Mouse (Mus musculus): ENCODE data around the gene Plcxd1. TPM values are rescaled to one million over a fixed set of nuclear protein-coding genes. Genes with fewer than 3 reads are reported as not detected.
A peak's percentile ranks its signal among the peaks of the same experiment; 100 is the strongest.

Gene Plcxd1
- polyA plus RNA-seq, 1 experiment from 2014 or later = 12.8 TPM

- H3K4me3 ChIP-seq (ENCODE audit: low read depth, low read length) = no peak overlapping the region
Observed at GRCm38 (mm10) chr5:110091546-110091945, 8.2 kb upstream of the Plcxd1 start.

DNA sequence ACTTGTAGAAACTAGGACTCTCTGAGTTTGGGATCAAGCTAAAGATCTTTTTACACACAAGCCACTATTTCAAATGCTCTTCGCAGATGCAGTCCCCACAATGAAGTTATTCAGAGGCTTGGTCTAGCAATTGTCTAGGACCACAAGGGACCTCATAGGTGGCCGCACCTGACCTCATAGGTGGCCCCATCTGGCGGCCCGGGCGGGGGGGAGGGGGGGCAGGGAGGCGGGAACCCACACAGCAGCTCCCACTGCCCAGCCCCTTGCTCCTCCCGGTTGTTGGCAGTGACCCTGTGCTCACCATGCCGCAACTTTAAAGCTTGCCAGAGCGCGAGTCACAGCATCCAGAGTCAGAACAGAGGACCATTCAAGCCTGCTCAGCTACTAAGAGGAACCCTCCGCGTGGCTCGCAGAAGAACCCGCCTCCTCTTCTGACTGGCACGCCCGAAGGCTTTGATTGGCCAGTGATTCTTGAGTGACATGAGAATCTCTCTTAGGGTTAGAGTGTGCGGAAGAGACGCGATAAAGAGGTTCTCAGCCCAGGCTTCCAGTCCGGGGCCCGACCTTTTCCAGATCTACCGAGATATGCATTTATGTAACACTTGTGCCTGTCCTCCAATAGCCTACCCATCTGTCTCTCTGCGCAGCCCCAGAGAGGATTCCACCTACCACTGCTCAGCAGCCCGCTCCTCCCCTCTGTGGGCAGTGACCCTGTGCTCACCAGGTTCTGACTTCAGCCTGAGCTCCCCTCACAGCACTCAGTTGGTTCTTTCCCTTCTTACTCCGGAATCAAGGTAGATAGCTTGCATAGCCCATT is 5.5 kb upstream of the Plcxd1 start, which contains the start of gene Gm35315:
TSS of gene Gm35315 (minus strand) at position 391 of the 817 bp plus-strand sequence.
- WGBS = 2% methylated on average over 25 of the region's 25 CpGs
- no peaks in the 10 kb centered on the region for H3K9me3 ChIP-seq (ENCODE audit: control insufficient read depth, low read length)
- H3K4me2 ChIP-seq (replicated peaks; ENCODE audit: low read depth) = peak within 1 kb of the TSS; percentile 80
- no peaks in the 10 kb centered on the region for H3K4me1 ChIP-seq (replicated peaks; ENCODE audit: control insufficient read depth, insufficient read depth)
- no peaks in the 10 kb centered on the region for H3K36me3 ChIP-seq (ENCODE audit: control insufficient read depth, insufficient read depth, low read length)
- peak within 1 kb of the TSS; percentile 63; the same call in 1 of the 2 replicates for H3K27ac ChIP-seq (replicated peaks)
- peak within 1 kb of the TSS; percentile 47 for H3K9ac ChIP-seq (ENCODE audit: low read length)
- H3K27me3 ChIP-seq (ENCODE audit: control insufficient read depth, insufficient read depth, low read length) = no peaks in the 10 kb centered on the region
- ATAC-seq (ENCODE audit: low FRiP score, low TSS enrichment) (peak; percentile 99), DNase-seq (ENCODE audit: low spot score) (peak; percentile 81)
- H3K4me3 ChIP-seq (ENCODE audit: low read depth, low read length) = peak within 1 kb of the TSS; percentile 51
- TF ChIP-seq CTCF (IDR thresholded peaks at IDR 0.05; ENCODE audit: low read depth) (no peak; the same call in 1 of the 2 replicates), EP300 (optimal IDR thresholded peaks at IDR 0.05) (no peak)

More at GRCm38 (mm10) chr5:110091546-110091945, 8.2 kb upstream of the Plcxd1 start:
- no peak for DNase-seq (ENCODE audit: low spot score)
- Histone ChIP-seq H3K27me3 (ENCODE audit: control insufficient read depth, insufficient read depth, low read length) (no peaks in the 10 kb centered on the region), H3K9me3 (ENCODE audit: control insufficient read depth, low read length) (no peaks in the 10 kb centered on the region), H3K9ac (ENCODE audit: low read length) (no peak overlapping the region), H3K4me1 (replicated peaks; ENCODE audit: control insufficient read depth, insufficient read depth) (no peaks in the 10 kb centered on the region), H3K36me3 (ENCODE audit: control insufficient read depth, insufficient read depth, low read length) (no peaks in the 10 kb centered on the region), H3K4me2 (replicated peaks; ENCODE audit: low read depth) (no peak overlapping the region), H3K27ac (replicated peaks) (no peak overlapping the region)
- TF ChIP-seq CTCF (IDR thresholded peaks at IDR 0.05; ENCODE audit: low read depth) (no peak), EP300 (optimal IDR thresholded peaks at IDR 0.05) (no peak)
- WGBS = 59% methylated on average over 2 of the region's 2 CpGs
- ATAC-seq (ENCODE audit: low FRiP score, low TSS enrichment) = no peak

DNA sequence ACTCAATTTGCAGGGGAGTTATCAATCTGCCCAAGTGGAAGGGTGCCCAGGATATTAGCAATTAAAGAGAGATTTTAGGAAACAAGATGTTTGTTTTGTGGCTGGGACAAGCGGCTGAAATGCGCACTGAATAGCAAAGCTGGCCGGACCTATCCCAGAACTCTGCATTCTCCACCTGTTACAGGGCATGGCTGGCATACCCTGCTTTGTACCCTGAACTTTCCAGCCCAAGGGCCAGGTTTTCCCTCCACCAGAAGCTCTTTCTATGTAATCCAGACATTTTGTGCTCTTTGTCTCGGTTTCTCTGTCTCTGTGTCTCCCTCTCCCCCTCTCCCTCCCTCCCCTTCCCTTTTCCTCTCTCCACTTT is 4.9 kb upstream of the Plcxd1 start:
- Histone ChIP-seq H3K27me3 (ENCODE audit: control insufficient read depth, insufficient read depth, low read length) (no peaks in the 10 kb centered on the region), H3K27ac (replicated peaks) (peak overlapping the region; percentile 63; the same call in 1 of the 2 replicates), H3K36me3 (ENCODE audit: control insufficient read depth, insufficient read depth, low read length) (no peaks in the 10 kb centered on the region), H3K9ac (ENCODE audit: low read length) (peak overlapping the region; percentile 47), H3K9me3 (ENCODE audit: control insufficient read depth, low read length) (no peaks in the 10 kb centered on the region), H3K4me3 (ENCODE audit: low read depth, low read length) (peak overlapping the region; percentile 51), H3K4me2 (replicated peaks; ENCODE audit: low read depth) (peak overlapping the region; percentile 80), H3K4me1 (replicated peaks; ENCODE audit: control insufficient read depth, insufficient read depth) (no peaks in the 10 kb centered on the region)
- DNase-seq (ENCODE audit: low spot score) (peak; percentile 16), ATAC-seq (ENCODE audit: low FRiP score, low TSS enrichment) (no peak)
- WGBS = 1% methylated on average over 4 of the region's 4 CpGs
- TF ChIP-seq CTCF (IDR thresholded peaks at IDR 0.05; ENCODE audit: low read depth) (no peak), EP300 (optimal IDR thresholded peaks at IDR 0.05) (no peak)

GRCm38 (mm10) chr5:110098991-110099477 is 735 bp upstream of the Plcxd1 start:
- Histone ChIP-seq H3K9me3 (ENCODE audit: control insufficient read depth, low read length) (no peaks in the 10 kb centered on the region), H3K4me3 (ENCODE audit: low read depth, low read length) (no peak overlapping the region), H3K36me3 (ENCODE audit: control insufficient read depth, insufficient read depth, low read length) (peaks cover 12% of the 10 kb centered on the region), H3K4me2 (replicated peaks; ENCODE audit: low read depth) (no peak overlapping the region), H3K4me1 (replicated peaks; ENCODE audit: control insufficient read depth, insufficient read depth) (peaks cover 7% of the 10 kb centered on the region), H3K27ac (replicated peaks) (peak overlapping the region; percentile 45; the same call in 1 of the 2 replicates), H3K9ac (ENCODE audit: low read length) (no peak overlapping the region), H3K27me3 (ENCODE audit: control insufficient read depth, insufficient read depth, low read length) (no peaks in the 10 kb centered on the region)
- no peak for DNase-seq (ENCODE audit: low spot score)
- ATAC-seq (ENCODE audit: low FRiP score, low TSS enrichment) = no peak
- WGBS = 41% methylated on average over 1 of the region's 1 CpGs
- no peak for TF ChIP-seq CTCF (IDR thresholded peaks at IDR 0.05; ENCODE audit: low read depth)
- no peak for TF ChIP-seq EP300 (optimal IDR thresholded peaks at IDR 0.05)

GRCm38 (mm10) chr5:110100921-110101631 is 1.3 kb downstream of the Plcxd1 start:
- ATAC-seq (ENCODE audit: low FRiP score, low TSS enrichment) (peak; percentile 6; the same call in 1 of the 2 replicates), DNase-seq (ENCODE audit: low spot score) (peak; percentile 25)
- Histone ChIP-seq H3K4me1 (replicated peaks; ENCODE audit: control insufficient read depth, insufficient read depth) (peaks cover 7% of the 10 kb centered on the region), H3K36me3 (ENCODE audit: control insufficient read depth, insufficient read depth, low read length) (peaks cover 25% of the 10 kb centered on the region), H3K27me3 (ENCODE audit: control insufficient read depth, insufficient read depth, low read length) (no peaks in the 10 kb centered on the region), H3K27ac (replicated peaks) (no peak overlapping the region), H3K9me3 (ENCODE audit: control insufficient read depth, low read length) (0 out of 2 replicates have a peak, but pooled peaks cover 4% of the 10 kb centered on the region), H3K4me3 (ENCODE audit: low read depth, low read length) (peak overlapping the region; percentile 27), H3K4me2 (replicated peaks; ENCODE audit: low read depth) (peak overlapping the region; percentile 59), H3K9ac (ENCODE audit: low read length) (no peak overlapping the region; the same call in 1 of the 2 replicates)
- no peak for TF ChIP-seq CTCF (IDR thresholded peaks at IDR 0.05; ENCODE audit: low read depth)
- TF ChIP-seq EP300 (optimal IDR thresholded peaks at IDR 0.05) = no peak
- 2% methylated on average over 35 of the region's 37 CpGs for WGBS
